Mouse (Mus musculus) lung, postnatal 0 days (tissue): ENCODE data around the gene Hmcn2.

Source experiments
- CTCF ChIP-seq: IDR thresholded peaks from 2 replicates; pipeline ENCODE4 v1.5.1; 2016; ENCODE audit warnings: antibody characterized with exemption, mild to moderate bottlenecking
- EP300 ChIP-seq: IDR thresholded peaks from 2 replicates; pipeline ENCODE4 v1.6.1; 2016; ENCODE audit warnings: antibody characterized with exemption, mild to moderate bottlenecking, control low read depth

DNA sequence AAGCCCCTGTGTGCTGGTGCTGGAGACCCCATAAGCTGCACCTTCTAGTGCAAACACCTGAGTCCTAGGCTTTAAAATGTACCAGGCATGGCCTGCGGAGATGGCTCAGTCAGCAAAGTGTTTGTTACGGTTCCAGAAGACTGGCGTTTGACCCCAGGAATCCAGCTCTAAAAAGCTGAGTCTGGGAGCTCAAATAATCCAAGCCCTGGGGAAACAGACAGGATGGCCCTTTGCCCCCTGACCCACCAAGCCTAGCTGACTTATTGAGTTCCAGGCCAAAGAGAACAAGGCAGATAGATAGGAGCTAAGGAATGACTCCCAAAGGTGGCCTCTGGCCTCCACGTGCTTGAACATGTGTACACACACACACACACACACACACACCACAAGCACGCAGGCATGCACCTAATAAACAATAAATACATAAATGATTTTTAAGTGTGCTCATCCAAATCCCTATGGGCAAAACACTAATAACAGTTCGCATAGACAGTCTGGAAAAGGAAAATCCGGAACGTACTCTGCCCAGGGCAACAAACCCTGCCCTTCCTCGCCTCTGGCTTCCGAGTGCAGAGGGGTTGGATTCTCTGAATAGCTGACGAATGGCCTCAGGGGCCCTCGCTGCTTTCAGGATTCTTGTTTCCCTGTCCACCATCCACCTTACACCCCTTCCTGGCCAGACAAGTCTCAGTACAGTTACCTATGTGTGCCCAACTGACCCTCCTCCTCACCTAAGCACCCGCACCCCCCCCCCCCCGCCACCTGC lies 123.4 kb downstream of the Hmcn2 start:
- TF ChIP-seq CTCF (no peak), EP300 (no peak)
